Mouse (Mus musculus) kidney, adult 2 months (tissue): ENCODE results near the gene Paqr5.

ENCODE experiments used
- CTCF ChIP-seq: fragments of 200-500 bp; conservative IDR thresholded peaks from 2 replicates; pipeline ENCODE4 v1.5.1; 2011; ENCODE audit warnings: low read depth, mild to moderate bottlenecking, control low read depth, low read length, moderate library complexity, mixed read lengths; ENCODE audit not compliant: insufficient read depth, insufficient read length
- POLR2A ChIP-seq: fragments of 200-500 bp; IDR thresholded peaks from one replicate; pipeline ENCODE4 v1.6.1; 2011; ENCODE audit warnings: low read depth, low read length, control low read depth

GRCm38 (mm10) chr9:61904201-61904600, 122.5 kb downstream of the Paqr5 start:
- TF ChIP-seq POLR2A (no peak), CTCF (no peak)
